Mouse (Mus musculus): ENCODE data around the gene Rora. TPM values are rescaled to one million over a fixed set of nuclear protein-coding genes. Genes with fewer than 3 reads are reported as not detected.
A peak's percentile ranks its signal among the peaks of the same experiment; 100 is the strongest.

Gene Rora
- polyA plus RNA-seq, 1 experiment from 2014 or later, result 6.4 TPM

- peak overlapping the region; percentile 91 for H3K4me2 ChIP-seq (replicated peaks; ENCODE audit: low read depth, low read length)
- ATAC-seq (ENCODE audit: low FRiP score, low TSS enrichment), result no peak
- H3K4me3 ChIP-seq (ENCODE audit: low read length), result peak overlapping the region; percentile 67
- peaks cover 8% of the 10 kb centered on the region; the same call in 1 of the 2 replicates for H3K27me3 ChIP-seq (ENCODE audit: control insufficient read depth, insufficient read depth, low read length)
- peak overlapping the region; percentile 68; the same call in 1 of the 2 replicates for H3K9ac ChIP-seq (ENCODE audit: low read depth, low read length)
- peaks cover 15% of the 10 kb centered on the region for H3K4me1 ChIP-seq (ENCODE audit: control insufficient read depth, insufficient read depth, low read length)
- WGBS, result 5% methylated on average over 13 of the region's 13 CpGs
- no peak overlapping the region for H3K27ac ChIP-seq (ENCODE audit: low read depth, low read length)
- H3K36me3 ChIP-seq (ENCODE audit: control insufficient read depth, insufficient read depth, low read length), result no peaks in the 10 kb centered on the region
- no peaks in the 10 kb centered on the region for H3K9me3 ChIP-seq (ENCODE audit: control insufficient read depth, low read length)
Observed at GRCm38 (mm10) chr9:69291451-69291850, 637.9 kb downstream of the Rora start.

GRCm38 (mm10) chr9:69292353-69292752 is 638.8 kb downstream of the Rora start:
- 48% methylated on average over 5 of the region's 5 CpGs for WGBS
- Histone ChIP-seq H3K4me3 (ENCODE audit: low read length) (no peak overlapping the region), H3K27ac (ENCODE audit: low read depth, low read length) (no peak overlapping the region), H3K9ac (ENCODE audit: low read depth, low read length) (no peak overlapping the region), H3K9me3 (ENCODE audit: control insufficient read depth, low read length) (no peaks in the 10 kb centered on the region), H3K4me2 (replicated peaks; ENCODE audit: low read depth, low read length) (no peak overlapping the region), H3K36me3 (ENCODE audit: control insufficient read depth, insufficient read depth, low read length) (no peaks in the 10 kb centered on the region), H3K27me3 (ENCODE audit: control insufficient read depth, insufficient read depth, low read length) (peaks cover 8% of the 10 kb centered on the region; the same call in 1 of the 2 replicates), H3K4me1 (ENCODE audit: control insufficient read depth, insufficient read depth, low read length) (peaks cover 15% of the 10 kb centered on the region)
- ATAC-seq (ENCODE audit: low FRiP score, low TSS enrichment), result no peak

- Histone ChIP-seq H3K27me3 (ENCODE audit: control insufficient read depth, insufficient read depth, low read length) (peaks cover 8% of the 10 kb centered on the region; the same call in 1 of the 2 replicates), H3K9ac (ENCODE audit: low read depth, low read length) (no peak overlapping the region), H3K36me3 (ENCODE audit: control insufficient read depth, insufficient read depth, low read length) (no peaks in the 10 kb centered on the region), H3K27ac (ENCODE audit: low read depth, low read length) (no peak overlapping the region), H3K4me2 (replicated peaks; ENCODE audit: low read depth, low read length) (no peak overlapping the region), H3K4me1 (ENCODE audit: control insufficient read depth, insufficient read depth, low read length) (peaks cover 15% of the 10 kb centered on the region), H3K9me3 (ENCODE audit: control insufficient read depth, low read length) (no peaks in the 10 kb centered on the region), H3K4me3 (ENCODE audit: low read length) (no peak overlapping the region)
- no peak for ATAC-seq (ENCODE audit: low FRiP score, low TSS enrichment)
- 75% methylated on average over 12 of the region's 12 CpGs for WGBS
Observed at GRCm38 (mm10) chr9:69292776-69293687, 639.4 kb downstream of the Rora start.

GRCm38 (mm10) chr9:69293688-69294074 is 640.1 kb downstream of the Rora start:
- no peak for ATAC-seq (ENCODE audit: low FRiP score, low TSS enrichment)
- Histone ChIP-seq H3K4me3 (ENCODE audit: low read length) (no peak overlapping the region), H3K9ac (ENCODE audit: low read depth, low read length) (no peak overlapping the region), H3K4me1 (ENCODE audit: control insufficient read depth, insufficient read depth, low read length) (peaks cover 15% of the 10 kb centered on the region), H3K4me2 (replicated peaks; ENCODE audit: low read depth, low read length) (no peak overlapping the region), H3K27ac (ENCODE audit: low read depth, low read length) (no peak overlapping the region), H3K27me3 (ENCODE audit: control insufficient read depth, insufficient read depth, low read length) (peaks cover 8% of the 10 kb centered on the region; the same call in 1 of the 2 replicates), H3K36me3 (ENCODE audit: control insufficient read depth, insufficient read depth, low read length) (no peaks in the 10 kb centered on the region), H3K9me3 (ENCODE audit: control insufficient read depth, low read length) (no peaks in the 10 kb centered on the region)
- WGBS, result 76% methylated on average over 8 of the region's 8 CpGs

- Histone ChIP-seq H3K36me3 (ENCODE audit: control insufficient read depth, insufficient read depth, low read length) (no peaks in the 10 kb centered on the region), H3K4me1 (ENCODE audit: control insufficient read depth, insufficient read depth, low read length) (peaks cover 15% of the 10 kb centered on the region), H3K4me3 (ENCODE audit: low read length) (no peak overlapping the region), H3K9me3 (ENCODE audit: control insufficient read depth, low read length) (no peaks in the 10 kb centered on the region), H3K27ac (ENCODE audit: low read depth, low read length) (no peak overlapping the region), H3K4me2 (replicated peaks; ENCODE audit: low read depth, low read length) (no peak overlapping the region), H3K9ac (ENCODE audit: low read depth, low read length) (no peak overlapping the region), H3K27me3 (ENCODE audit: control insufficient read depth, insufficient read depth, low read length) (peaks cover 8% of the 10 kb centered on the region; the same call in 1 of the 2 replicates)
- ATAC-seq (ENCODE audit: low FRiP score, low TSS enrichment), result no peak
- WGBS, result 85% methylated on average over 5 of the region's 5 CpGs
Observed at GRCm38 (mm10) chr9:69294426-69294825, 640.8 kb downstream of the Rora start.

- ATAC-seq (ENCODE audit: low FRiP score, low TSS enrichment), result no peak
- H3K27me3 ChIP-seq (ENCODE audit: control insufficient read depth, insufficient read depth, low read length), result peaks cover 8% of the 10 kb centered on the region; the same call in 1 of the 2 replicates
- H3K9ac ChIP-seq (ENCODE audit: low read depth, low read length), result no peak overlapping the region
- H3K4me2 ChIP-seq (replicated peaks; ENCODE audit: low read depth, low read length), result no peak overlapping the region
- H3K36me3 ChIP-seq (ENCODE audit: control insufficient read depth, insufficient read depth, low read length), result no peaks in the 10 kb centered on the region
- 84% methylated on average over 14 of the region's 14 CpGs for WGBS
- peaks cover 15% of the 10 kb centered on the region for H3K4me1 ChIP-seq (ENCODE audit: control insufficient read depth, insufficient read depth, low read length)
- no peak overlapping the region for H3K27ac ChIP-seq (ENCODE audit: low read depth, low read length)
- no peaks in the 10 kb centered on the region for H3K9me3 ChIP-seq (ENCODE audit: control insufficient read depth, low read length)
- no peak overlapping the region for H3K4me3 ChIP-seq (ENCODE audit: low read length)
Observed at GRCm38 (mm10) chr9:69294856-69295255, 641.3 kb downstream of the Rora start.

GRCm38 (mm10) chr9:69295826-69296225 is 642.2 kb downstream of the Rora start:
- Histone ChIP-seq H3K4me3 (ENCODE audit: low read length) (no peak overlapping the region), H3K9ac (ENCODE audit: low read depth, low read length) (no peak overlapping the region), H3K4me2 (replicated peaks; ENCODE audit: low read depth, low read length) (no peak overlapping the region), H3K9me3 (ENCODE audit: control insufficient read depth, low read length) (no peaks in the 10 kb centered on the region), H3K27me3 (ENCODE audit: control insufficient read depth, insufficient read depth, low read length) (peaks cover 8% of the 10 kb centered on the region; the same call in 1 of the 2 replicates), H3K4me1 (ENCODE audit: control insufficient read depth, insufficient read depth, low read length) (peaks cover 14% of the 10 kb centered on the region), H3K36me3 (ENCODE audit: control insufficient read depth, insufficient read depth, low read length) (no peaks in the 10 kb centered on the region), H3K27ac (ENCODE audit: low read depth, low read length) (no peak overlapping the region)
- ATAC-seq (ENCODE audit: low FRiP score, low TSS enrichment), result no peak
- 80% methylated on average over 3 of the region's 3 CpGs for WGBS

- 26% methylated on average over 2 of the region's 2 CpGs for WGBS
- Histone ChIP-seq H3K9me3 (ENCODE audit: control insufficient read depth, low read length) (no peaks in the 10 kb centered on the region), H3K4me3 (ENCODE audit: low read length) (no peak overlapping the region), H3K27me3 (ENCODE audit: control insufficient read depth, insufficient read depth, low read length) (peaks cover 8% of the 10 kb centered on the region; the same call in 1 of the 2 replicates), H3K9ac (ENCODE audit: low read depth, low read length) (no peak overlapping the region), H3K36me3 (ENCODE audit: control insufficient read depth, insufficient read depth, low read length) (no peaks in the 10 kb centered on the region), H3K4me2 (replicated peaks; ENCODE audit: low read depth, low read length) (no peak overlapping the region), H3K27ac (ENCODE audit: low read depth, low read length) (no peak overlapping the region), H3K4me1 (ENCODE audit: control insufficient read depth, insufficient read depth, low read length) (peaks cover 14% of the 10 kb centered on the region; the same call in 1 of the 2 replicates)
- ATAC-seq (ENCODE audit: low FRiP score, low TSS enrichment), result no peak
Observed at GRCm38 (mm10) chr9:69296418-69296817, 642.8 kb downstream of the Rora start.

GRCm38 (mm10) chr9:69297766-69298375 is 644.3 kb downstream of the Rora start:
- Histone ChIP-seq H3K4me3 (ENCODE audit: low read length) (no peak overlapping the region), H3K27me3 (ENCODE audit: control insufficient read depth, insufficient read depth, low read length) (0 out of 2 replicates have a peak, but pooled peaks cover 2% of the 10 kb centered on the region), H3K36me3 (ENCODE audit: control insufficient read depth, insufficient read depth, low read length) (no peaks in the 10 kb centered on the region), H3K9me3 (ENCODE audit: control insufficient read depth, low read length) (no peaks in the 10 kb centered on the region), H3K4me1 (ENCODE audit: control insufficient read depth, insufficient read depth, low read length) (peaks cover 21% of the 10 kb centered on the region; the same call in 1 of the 2 replicates), H3K27ac (ENCODE audit: low read depth, low read length) (no peak overlapping the region), H3K9ac (ENCODE audit: low read depth, low read length) (no peak overlapping the region), H3K4me2 (replicated peaks; ENCODE audit: low read depth, low read length) (no peak overlapping the region)
- ATAC-seq (ENCODE audit: low FRiP score, low TSS enrichment), result no peak
- 80% methylated on average over 7 of the region's 7 CpGs for WGBS

Data from kidney, embryonic 14.5 days (tissue).